Mouse (Mus musculus): ENCODE measurements around the gene Slc38a2. TPM values are rescaled to one million over a fixed set of nuclear protein-coding genes. Genes with fewer than 3 reads are reported as not detected.

Gene Slc38a2
- 192 and 220 TPM in 2 replicates for polyA plus RNA-seq (2014; fragmentation: Nextera tagmentation; extraction: Ambion mirVana)

- Histone ChIP-seq H3K27me3 (ENCODE audit: control insufficient read depth, insufficient read depth, low read length) (no peaks in the 10 kb centered on the region), H3K9ac (ENCODE audit: low read length) (peak within 1 kb of the TSS; percentile 100), H3K27ac (ENCODE audit: low read depth, low read length) (peak within 1 kb of the TSS; percentile 98), H3K9me3 (ENCODE audit: control insufficient read depth, low read length) (no peaks in the 10 kb centered on the region), H3K4me2 (ENCODE audit: low read depth, low read length, severe bottlenecking) (peak within 1 kb of the TSS; percentile 85), H3K4me1 (replicated peaks; ENCODE audit: control insufficient read depth, insufficient read depth, low read length) (peaks cover 8% of the 10 kb centered on the region; the same call in 1 of the 2 replicates), H3K36me3 (ENCODE audit: control insufficient read depth, insufficient read depth, low read length) (peaks cover 8% of the 10 kb centered on the region; the same call in 1 of the 2 replicates), H3K4me3 (ENCODE audit: low read depth, low read length) (peak within 1 kb of the TSS; percentile 93)
- under 1% methylated on average over 75 of the region's 76 CpGs for WGBS
- DNase-seq (ENCODE audit: low spot score) (peak; percentile 95), ATAC-seq (replicated peaks; ENCODE audit: low FRiP score) (peak; percentile 87)
Measured at GRCm38 (mm10) chr15:96699521-96700511, at the start of gene Slc38a2. Gene Slc38a2, minus strand, starts transcription at chr15:96699730.

- no peak for ATAC-seq (replicated peaks; ENCODE audit: low FRiP score)
Measured at GRCm38 (mm10) chr15:96749101-96749500, 49.6 kb upstream of the Slc38a2 start.

GRCm38 (mm10) chr15:96747551-96747950, 48.0 kb upstream of the Slc38a2 start:
- Histone ChIP-seq H3K4me1 (replicated peaks; ENCODE audit: control insufficient read depth, insufficient read depth, low read length) (no peaks in the 10 kb centered on the region), H3K36me3 (ENCODE audit: control insufficient read depth, insufficient read depth, low read length) (no peaks in the 10 kb centered on the region), H3K4me2 (ENCODE audit: low read depth, low read length, severe bottlenecking) (no peak overlapping the region), H3K4me3 (ENCODE audit: low read depth, low read length) (no peak overlapping the region), H3K9ac (ENCODE audit: low read length) (no peak overlapping the region), H3K27me3 (ENCODE audit: control insufficient read depth, insufficient read depth, low read length) (no peaks in the 10 kb centered on the region), H3K9me3 (ENCODE audit: control insufficient read depth, low read length) (no peaks in the 10 kb centered on the region), H3K27ac (ENCODE audit: low read depth, low read length) (no peak overlapping the region)
- 94% methylated on average over 11 of the region's 11 CpGs for WGBS
- ATAC-seq (replicated peaks; ENCODE audit: low FRiP score) (no peak), DNase-seq (ENCODE audit: low spot score) (no peak)

More at GRCm38 (mm10) chr15:96749101-96749500, 49.6 kb upstream of the Slc38a2 start:
- no peak for DNase-seq (ENCODE audit: low spot score)
- H3K27ac ChIP-seq (ENCODE audit: low read depth, low read length) = no peak overlapping the region
- H3K27me3 ChIP-seq (ENCODE audit: control insufficient read depth, insufficient read depth, low read length) = no peaks in the 10 kb centered on the region
- no peak overlapping the region for H3K4me2 ChIP-seq (ENCODE audit: low read depth, low read length, severe bottlenecking)
- H3K4me3 ChIP-seq (ENCODE audit: low read depth, low read length) = no peak overlapping the region
- no peak overlapping the region for H3K9ac ChIP-seq (ENCODE audit: low read length)
- WGBS = 80% methylated on average over 10 of the region's 10 CpGs
- H3K36me3 ChIP-seq (ENCODE audit: control insufficient read depth, insufficient read depth, low read length) = no peaks in the 10 kb centered on the region
- no peaks in the 10 kb centered on the region for H3K9me3 ChIP-seq (ENCODE audit: control insufficient read depth, low read length)
- no peaks in the 10 kb centered on the region for H3K4me1 ChIP-seq (replicated peaks; ENCODE audit: control insufficient read depth, insufficient read depth, low read length)

DNA sequence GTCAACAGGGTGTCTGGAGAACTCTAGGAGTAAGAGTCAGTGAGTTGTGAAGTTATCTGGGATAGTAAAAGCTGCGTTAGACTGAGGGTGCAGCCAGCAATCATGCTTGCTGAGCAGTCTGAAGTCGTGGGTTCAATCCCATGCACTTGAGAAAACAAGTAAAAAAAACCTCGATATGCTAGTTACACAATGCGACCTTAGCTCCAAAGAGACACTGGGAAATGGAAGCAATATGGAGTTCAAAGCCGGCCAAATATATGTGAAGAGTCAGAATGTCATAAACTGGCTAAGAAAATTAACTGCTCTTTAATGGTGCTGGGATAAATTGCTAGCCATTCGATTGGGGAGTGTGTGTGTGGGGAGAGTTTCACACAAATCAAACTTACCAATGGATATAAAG, 47.5 kb upstream of the Slc38a2 start:
- Histone ChIP-seq H3K27ac (ENCODE audit: low read depth, low read length) (no peak overlapping the region), H3K27me3 (ENCODE audit: control insufficient read depth, insufficient read depth, low read length) (no peaks in the 10 kb centered on the region), H3K9me3 (ENCODE audit: control insufficient read depth, low read length) (no peaks in the 10 kb centered on the region), H3K36me3 (ENCODE audit: control insufficient read depth, insufficient read depth, low read length) (no peaks in the 10 kb centered on the region), H3K4me2 (ENCODE audit: low read depth, low read length, severe bottlenecking) (no peak overlapping the region), H3K9ac (ENCODE audit: low read length) (no peak overlapping the region), H3K4me1 (replicated peaks; ENCODE audit: control insufficient read depth, insufficient read depth, low read length) (no peaks in the 10 kb centered on the region), H3K4me3 (ENCODE audit: low read depth, low read length) (no peak overlapping the region)
- DNase-seq (ENCODE audit: low spot score) (no peak), ATAC-seq (replicated peaks; ENCODE audit: low FRiP score) (no peak)
- 89% methylated on average over 6 of the region's 6 CpGs for WGBS

GRCm38 (mm10) chr15:96745299-96745698, 45.8 kb upstream of the Slc38a2 start:
- H3K27me3 ChIP-seq (ENCODE audit: control insufficient read depth, insufficient read depth, low read length) = no peaks in the 10 kb centered on the region
- 100% methylated on average over 1 of the region's 1 CpGs for WGBS
- no peaks in the 10 kb centered on the region for H3K4me1 ChIP-seq (replicated peaks; ENCODE audit: control insufficient read depth, insufficient read depth, low read length)
- H3K9ac ChIP-seq (ENCODE audit: low read length) = no peak overlapping the region
- no peaks in the 10 kb centered on the region for H3K9me3 ChIP-seq (ENCODE audit: control insufficient read depth, low read length)
- H3K27ac ChIP-seq (ENCODE audit: low read depth, low read length) = no peak overlapping the region
- no peak for DNase-seq (ENCODE audit: low spot score)
- H3K36me3 ChIP-seq (ENCODE audit: control insufficient read depth, insufficient read depth, low read length) = no peaks in the 10 kb centered on the region
- no peak overlapping the region for H3K4me3 ChIP-seq (ENCODE audit: low read depth, low read length)
- H3K4me2 ChIP-seq (ENCODE audit: low read depth, low read length, severe bottlenecking) = no peak overlapping the region
- no peak for ATAC-seq (replicated peaks; ENCODE audit: low FRiP score)

- H3K4me3 ChIP-seq (ENCODE audit: low read depth, low read length) = no peak overlapping the region
Measured at GRCm38 (mm10) chr15:96744882-96745296, 45.4 kb upstream of the Slc38a2 start.

GRCm38 (mm10) chr15:96744153-96744881, 44.8 kb upstream of the Slc38a2 start:
- WGBS = 84% methylated on average over 18 of the region's 18 CpGs

More at GRCm38 (mm10) chr15:96744882-96745296, 45.4 kb upstream of the Slc38a2 start:
- Histone ChIP-seq H3K9me3 (ENCODE audit: control insufficient read depth, low read length) (no peaks in the 10 kb centered on the region), H3K4me2 (ENCODE audit: low read depth, low read length, severe bottlenecking) (no peak overlapping the region), H3K36me3 (ENCODE audit: control insufficient read depth, insufficient read depth, low read length) (no peaks in the 10 kb centered on the region), H3K9ac (ENCODE audit: low read length) (no peak overlapping the region), H3K27me3 (ENCODE audit: control insufficient read depth, insufficient read depth, low read length) (no peaks in the 10 kb centered on the region), H3K4me1 (replicated peaks; ENCODE audit: control insufficient read depth, insufficient read depth, low read length) (no peaks in the 10 kb centered on the region), H3K27ac (ENCODE audit: low read depth, low read length) (no peak overlapping the region)
- no peak for DNase-seq (ENCODE audit: low spot score)
- no peak for ATAC-seq (replicated peaks; ENCODE audit: low FRiP score)
- 90% methylated on average over 5 of the region's 5 CpGs for WGBS

GRCm38 (mm10) chr15:96743257-96743656, 43.7 kb upstream of the Slc38a2 start:
- ATAC-seq (replicated peaks; ENCODE audit: low FRiP score) (no peak), DNase-seq (ENCODE audit: low spot score) (no peak)
- H3K4me3 ChIP-seq (ENCODE audit: low read depth, low read length) = no peak overlapping the region
- H3K4me2 ChIP-seq (ENCODE audit: low read depth, low read length, severe bottlenecking) = no peak overlapping the region
- H3K27ac ChIP-seq (ENCODE audit: low read depth, low read length) = no peak overlapping the region
- 90% methylated on average over 6 of the region's 6 CpGs for WGBS
- no peaks in the 10 kb centered on the region for H3K4me1 ChIP-seq (replicated peaks; ENCODE audit: control insufficient read depth, insufficient read depth, low read length)
- H3K36me3 ChIP-seq (ENCODE audit: control insufficient read depth, insufficient read depth, low read length) = no peaks in the 10 kb centered on the region
- no peaks in the 10 kb centered on the region for H3K27me3 ChIP-seq (ENCODE audit: control insufficient read depth, insufficient read depth, low read length)
- H3K9me3 ChIP-seq (ENCODE audit: control insufficient read depth, low read length) = no peaks in the 10 kb centered on the region
- no peak overlapping the region for H3K9ac ChIP-seq (ENCODE audit: low read length)

More at GRCm38 (mm10) chr15:96744153-96744881, 44.8 kb upstream of the Slc38a2 start:
- H3K36me3 ChIP-seq (ENCODE audit: control insufficient read depth, insufficient read depth, low read length) = no peaks in the 10 kb centered on the region
- H3K4me2 ChIP-seq (ENCODE audit: low read depth, low read length, severe bottlenecking) = no peak overlapping the region
- H3K27me3 ChIP-seq (ENCODE audit: control insufficient read depth, insufficient read depth, low read length) = no peaks in the 10 kb centered on the region
- no peaks in the 10 kb centered on the region for H3K9me3 ChIP-seq (ENCODE audit: control insufficient read depth, low read length)
- no peak overlapping the region for H3K4me3 ChIP-seq (ENCODE audit: low read depth, low read length)
- no peaks in the 10 kb centered on the region for H3K4me1 ChIP-seq (replicated peaks; ENCODE audit: control insufficient read depth, insufficient read depth, low read length)
- H3K27ac ChIP-seq (ENCODE audit: low read depth, low read length) = no peak overlapping the region
- no peak overlapping the region for H3K9ac ChIP-seq (ENCODE audit: low read length)
- DNase-seq (ENCODE audit: low spot score) (no peak), ATAC-seq (replicated peaks; ENCODE audit: low FRiP score) (no peak)

Measured in forebrain, embryonic 11.5 days (tissue).